Mouse (Mus musculus) brain, embryonic 14.5 days (tissue): ENCODE data around the gene Tasp1.

ENCODE experiments used
- CTCF ChIP-seq: fragments of 200-500 bp; IDR thresholded peaks from 2 replicates; pipeline ENCODE4 v1.5.1; 2012; ENCODE audit warnings: inconsistent platforms, mild to moderate bottlenecking, moderate library complexity, borderline replicate concordance; ENCODE audit not compliant: insufficient read depth, insufficient read length; ENCODE audit errors: extremely low read depth
- POLR2A ChIP-seq: fragments of 200-500 bp; IDR thresholded peaks from 2 replicates; pipeline ENCODE4 v1.6.1; 2012; ENCODE audit warnings: mild to moderate bottlenecking, inconsistent platforms, borderline replicate concordance; ENCODE audit not compliant: poor library complexity, insufficient read depth, insufficient read length, severe bottlenecking; ENCODE audit errors: extremely low read depth

DNA sequence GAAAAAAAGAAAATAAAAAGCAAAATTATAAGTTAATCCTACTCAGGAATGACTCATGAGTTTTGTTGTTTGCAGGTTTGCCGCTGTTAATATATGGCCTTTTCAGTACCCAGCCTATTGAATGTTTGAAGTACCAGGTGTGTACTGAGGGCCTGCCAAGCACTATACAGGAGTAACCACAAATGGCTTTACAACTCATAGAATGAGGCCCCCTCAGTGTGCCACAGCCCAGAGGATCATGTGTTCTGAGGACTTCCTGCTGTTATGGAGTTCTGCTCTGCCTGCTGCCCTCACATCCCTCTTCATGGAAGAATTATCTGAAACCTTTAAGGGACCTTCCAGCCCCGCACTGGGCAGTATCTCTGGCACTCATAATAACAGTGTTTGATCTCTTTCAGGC, 29.1 kb downstream of the Tasp1 start:
- TF ChIP-seq CTCF (no peak), POLR2A (no peak)
